Mouse (Mus musculus) erythroblast, embryonic 14.5 days (primary cell): ENCODE measurements around the gene Tas2r118. TPM values are rescaled to one million over a fixed set of nuclear protein-coding genes. Genes with fewer than 3 reads are reported as not detected.

Experiments used
- H3K27me3 ChIP-seq: 2 replicates; pipeline ENCODE4 v1.6.1; 2012; ENCODE audit warnings: inconsistent platforms; ENCODE audit not compliant: control insufficient read depth
- H3K36me3 ChIP-seq: 2 replicates; pipeline ENCODE4 v1.6.1; 2012; ENCODE audit warnings: mild to moderate bottlenecking, inconsistent platforms; ENCODE audit not compliant: control insufficient read depth
- H3K4me1 ChIP-seq: 2 replicates; pipeline ENCODE4 v1.6.1; 2012; ENCODE audit warnings: inconsistent platforms; ENCODE audit not compliant: control insufficient read depth
- H3K4me3 ChIP-seq: replicated peaks from 2 replicates; pipeline ENCODE3; 2012; ENCODE audit warnings: moderate library complexity, mild to moderate bottlenecking, inconsistent platforms
- H3K9me3 ChIP-seq: 2 replicates; pipeline ENCODE4 v1.6.1; 2012; ENCODE audit warnings: low read length, inconsistent platforms, mixed read lengths; ENCODE audit not compliant: control insufficient read depth
- GATA1 ChIP-seq: IDR thresholded peaks from 2 replicates; pipeline ENCODE4 v1.6.1; 2012; ENCODE audit warnings: low read length, inconsistent platforms, mixed read lengths
- TAL1 ChIP-seq: IDR thresholded peaks from 3 replicates; pipeline ENCODE4 v1.6.1; 2012; ENCODE audit warnings: low read length, inconsistent platforms, mixed read lengths
- polyA plus RNA-seq: library from polyadenylated mRNA; stranded (reverse); fragments of >175 nt; gene quantifications from 2 replicates; pipeline ENCODE4 v1.2.3, GENCODE M21; 2012

Gene Tas2r118
- polyA plus RNA-seq, 1 experiment: not detected

DNA sequence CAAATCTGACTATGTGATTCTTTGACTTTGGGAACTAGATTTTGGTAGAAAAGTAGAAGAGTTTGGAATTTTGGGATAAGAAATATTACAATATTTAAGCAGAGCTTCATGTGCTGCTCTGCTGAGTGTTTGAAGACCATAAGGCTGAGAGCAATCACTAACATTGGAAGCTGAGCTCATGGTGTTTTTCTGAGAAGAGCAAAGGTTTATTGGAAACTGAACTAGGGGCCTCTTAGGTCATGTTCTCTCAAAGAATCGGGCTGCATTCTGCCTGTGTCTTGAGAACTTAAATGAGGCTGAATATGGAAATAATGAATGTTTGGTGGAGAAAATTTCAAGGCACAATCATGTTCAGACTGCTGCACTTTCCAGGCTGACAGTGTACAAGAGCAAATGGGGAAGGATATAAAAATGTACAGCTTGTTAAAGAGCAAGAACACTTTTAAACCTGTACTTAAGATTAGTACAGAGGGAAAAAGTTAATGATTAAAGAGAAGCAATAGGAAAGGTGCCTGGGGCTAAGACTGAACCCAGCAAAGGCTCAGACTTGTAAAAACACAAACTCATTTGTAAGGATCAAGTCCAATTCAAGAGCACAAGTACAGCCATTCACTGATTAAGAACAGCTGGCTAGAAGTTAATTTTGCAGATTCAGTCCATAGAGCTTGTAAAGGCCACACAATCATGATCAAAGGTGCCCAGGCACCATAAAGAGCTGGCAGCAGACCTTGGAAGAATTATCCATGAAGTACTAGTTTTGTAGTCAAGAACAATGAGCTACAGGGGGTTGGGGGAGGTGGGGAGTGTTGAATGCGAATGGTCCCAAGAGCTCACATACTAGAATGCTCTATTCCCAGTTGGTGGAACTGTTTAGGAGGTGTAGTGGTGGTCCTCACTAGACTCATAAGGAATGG lies 31.0 kb downstream of the Tas2r118 start:
- no peaks in the 10 kb centered on the region for H3K36me3 ChIP-seq
- H3K4me1 ChIP-seq: no peaks in the 10 kb centered on the region
- H3K4me3 ChIP-seq: no peak overlapping the region
- 0 out of 2 replicates have a peak, but pooled peaks cover 2% of the 10 kb centered on the region for H3K9me3 ChIP-seq
- TF ChIP-seq GATA1: no peak
- TF ChIP-seq TAL1: no peak
- H3K27me3 ChIP-seq: no peaks in the 10 kb centered on the region

GRCm38 (mm10) chr6:23936414-23936813 lies 33.4 kb downstream of the Tas2r118 start:
- H3K36me3 ChIP-seq: no peaks in the 10 kb centered on the region
- no peak overlapping the region for H3K4me3 ChIP-seq
- no peak for TF ChIP-seq TAL1
- no peak for TF ChIP-seq GATA1
- H3K4me1 ChIP-seq: no peaks in the 10 kb centered on the region
- no peaks in the 10 kb centered on the region for H3K27me3 ChIP-seq
- 0 out of 2 replicates have a peak, but pooled peaks cover 2% of the 10 kb centered on the region for H3K9me3 ChIP-seq

GRCm38 (mm10) chr6:23923806-23924205 lies 46.1 kb downstream of the Tas2r118 start:
- Histone ChIP-seq H3K4me1 (no peaks in the 10 kb centered on the region), H3K27me3 (no peaks in the 10 kb centered on the region), H3K9me3 (peaks cover 2% of the 10 kb centered on the region; the same call in 1 of the 2 replicates), H3K4me3 (no peak overlapping the region), H3K36me3 (no peaks in the 10 kb centered on the region)
- TF ChIP-seq GATA1 (no peak), TAL1 (no peak)

Other genes starting within 250 kb of the Tas2r118 start
- not detected in 2 replicates for gene Cadps2, start 130.6 kb downstream of the Tas2r118 start, polyA plus RNA-seq
- gene Slc13a1, start 198.0 kb upstream of the Tas2r118 start, polyA plus RNA-seq: not detected in 2 replicates